Mouse (Mus musculus): ENCODE measurements around the gene B230217C12Rik. TPM values are rescaled to one million over a fixed set of nuclear protein-coding genes. Genes with fewer than 3 reads are reported as not detected.

B230217C12Rik gene
- total RNA-seq, 2 experiments from 2014 or later, result 67.8 to 72.6 TPM

GRCm38 (mm10) chr11:97811569-97812362 is 28.8 kb upstream of the B230217C12Rik start:
- DNase-seq (ENCODE audit: low spot score in 2 of 2), result no peak
- peak overlapping the region; percentile 93 for H3K27ac ChIP-seq
- TF ChIP-seq CTCF (conservative IDR thresholded peaks at IDR 0.05), result no peak
- H3K4me3 ChIP-seq, result peak overlapping the region; percentile 44; the same call in 1 of the 2 replicates

- DNase-seq (ENCODE audit: low spot score in 2 of 2), result peak; percentile 46 to 61
- Histone ChIP-seq H3K4me3 (peak overlapping the region; percentile 44), H3K27ac (peak overlapping the region; percentile 93)
Observed at GRCm38 (mm10) chr11:97812491-97812921, 28.1 kb upstream of the B230217C12Rik start.

GRCm38 (mm10) chr11:97813085-97813484 is 27.5 kb upstream of the B230217C12Rik start:
- DNase-seq (ENCODE audit: low spot score in 2 of 2), result no peak
- Histone ChIP-seq H3K27ac (peak overlapping the region; percentile 93), H3K4me3 (peak overlapping the region; percentile 44; the same call in 1 of the 2 replicates)
- no peak for TF ChIP-seq CTCF (conservative IDR thresholded peaks at IDR 0.05)

More at GRCm38 (mm10) chr11:97812491-97812921, 28.1 kb upstream of the B230217C12Rik start:
- no peak for TF ChIP-seq CTCF (conservative IDR thresholded peaks at IDR 0.05)

GRCm38 (mm10) chr11:97813746-97814515 is 26.6 kb upstream of the B230217C12Rik start:
- DNase-seq (ENCODE audit: low spot score in 2 of 2), result no peak
- no peak for TF ChIP-seq CTCF (conservative IDR thresholded peaks at IDR 0.05)
- Histone ChIP-seq H3K27ac (peak overlapping the region; percentile 93; the same call in 1 of the 2 replicates), H3K4me3 (no peak overlapping the region)

GRCm38 (mm10) chr11:97815736-97816135 is 24.8 kb upstream of the B230217C12Rik start:
- Histone ChIP-seq H3K4me3 (no peak overlapping the region), H3K27ac (no peak overlapping the region)
- no peak for DNase-seq (ENCODE audit: low spot score in 2 of 2)
- TF ChIP-seq CTCF (conservative IDR thresholded peaks at IDR 0.05), result no peak

DNA sequence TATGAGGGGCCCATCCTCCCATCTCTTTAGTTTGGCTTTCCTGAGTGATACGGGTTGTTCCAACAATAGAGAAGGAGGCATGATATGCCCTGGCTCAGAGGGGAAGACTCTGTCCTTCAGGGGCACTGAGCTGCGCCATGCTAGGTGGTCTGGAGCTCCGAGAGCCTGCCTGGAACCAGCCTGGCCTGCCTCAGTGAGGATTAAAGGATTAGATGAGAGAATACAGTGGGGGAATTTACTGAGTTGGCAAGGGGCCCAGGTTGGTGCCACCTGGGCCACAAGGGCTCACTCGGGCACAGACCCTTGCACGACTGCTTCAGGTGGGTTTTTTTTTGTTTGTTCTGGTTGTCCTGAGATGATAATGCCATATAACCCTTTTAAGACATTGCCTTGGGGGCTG is 24.4 kb upstream of the B230217C12Rik start:
- no peak for TF ChIP-seq CTCF (conservative IDR thresholded peaks at IDR 0.05)
- no peak for DNase-seq (ENCODE audit: low spot score in 2 of 2)
- H3K4me3 ChIP-seq, result no peak overlapping the region
- no peak overlapping the region for H3K27ac ChIP-seq

DNA sequence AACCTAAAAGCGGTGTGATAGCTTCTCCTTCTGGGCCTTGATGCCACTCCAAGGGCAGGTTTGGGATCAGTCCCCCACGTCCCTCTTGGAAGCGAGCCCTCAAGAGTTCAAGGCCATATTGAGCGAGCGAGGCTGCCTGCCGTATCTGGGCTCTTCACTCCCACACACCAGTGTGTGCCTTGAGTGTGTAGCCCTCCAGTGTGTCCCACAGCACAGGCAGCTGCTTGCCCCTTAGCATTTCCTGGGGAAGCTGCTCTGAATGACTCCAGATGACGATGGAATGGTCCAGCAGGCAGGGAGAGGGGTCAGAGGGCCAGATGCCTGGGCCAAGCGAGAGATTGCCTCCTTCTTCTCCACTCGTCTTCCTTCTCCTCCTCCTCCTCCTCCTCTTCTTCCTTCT is 23.7 kb upstream of the B230217C12Rik start:
- no peak for TF ChIP-seq CTCF (conservative IDR thresholded peaks at IDR 0.05)
- DNase-seq (ENCODE audit: low spot score in 2 of 2), result no peak
- no peak overlapping the region for H3K4me3 ChIP-seq

DNA sequence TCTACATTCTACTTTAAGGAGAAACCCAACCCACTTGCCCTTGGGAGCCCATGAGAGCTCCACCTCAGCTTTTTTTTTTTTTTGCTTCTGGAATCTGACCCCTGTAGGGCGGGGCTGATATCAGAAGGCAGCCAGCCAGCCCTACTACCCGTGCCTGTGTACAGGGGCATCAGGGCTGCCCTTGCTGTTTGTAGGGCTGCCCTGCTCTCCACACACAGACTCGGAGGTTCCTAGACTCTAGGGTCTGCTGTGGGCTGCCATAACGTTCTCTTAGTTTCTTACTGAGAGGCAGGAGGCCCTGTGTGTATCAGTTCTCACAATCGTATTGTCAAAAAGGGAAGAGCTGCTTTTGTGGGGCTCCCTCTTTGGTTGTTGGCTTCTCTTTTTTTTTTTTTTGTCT is 23.2 kb upstream of the B230217C12Rik start:
- no peak for DNase-seq (ENCODE audit: low spot score in 2 of 2)
- Histone ChIP-seq H3K4me3 (no peak overlapping the region), H3K27ac (peak overlapping the region; percentile 76; the same call in 1 of the 2 replicates)
- TF ChIP-seq CTCF (conservative IDR thresholded peaks at IDR 0.05), result no peak

More for the DNA sequence above, 23.7 kb upstream of the B230217C12Rik start:
- peak overlapping the region; percentile 76; the same call in 1 of the 2 replicates for H3K27ac ChIP-seq

DNA sequence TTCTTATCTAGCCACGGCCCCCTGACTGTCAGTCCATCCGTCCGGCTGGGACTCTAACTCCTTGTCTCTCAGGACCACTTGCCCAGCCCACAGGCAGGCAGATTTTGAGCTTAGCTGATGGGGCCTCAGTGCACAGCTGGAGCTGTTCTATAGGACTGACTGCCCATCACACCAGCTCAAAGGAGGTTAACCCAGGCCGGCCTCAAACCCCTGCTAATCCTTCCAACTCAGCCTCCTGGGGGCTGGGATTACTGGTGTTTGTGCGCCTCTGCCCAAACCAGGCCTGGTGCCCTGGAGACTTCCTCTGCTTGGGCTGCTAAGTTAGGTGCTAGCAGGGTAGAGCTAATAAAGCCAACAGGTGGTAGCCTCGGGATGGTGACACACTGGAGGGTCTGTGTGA is 22.6 kb upstream of the B230217C12Rik start:
- no peak for DNase-seq (ENCODE audit: low spot score in 2 of 2)
- H3K4me3 ChIP-seq, result no peak overlapping the region
- peak overlapping the region; percentile 76; the same call in 1 of the 2 replicates for H3K27ac ChIP-seq
- TF ChIP-seq CTCF (conservative IDR thresholded peaks at IDR 0.05), result no peak

- peak; percentile 41 to 67 for DNase-seq (ENCODE audit: low spot score in 2 of 2)
- Histone ChIP-seq H3K27ac (peak overlapping the region; percentile 76), H3K4me3 (no peak overlapping the region)
- no peak for TF ChIP-seq CTCF (conservative IDR thresholded peaks at IDR 0.05)
Observed at GRCm38 (mm10) chr11:97818571-97818970, 22.0 kb upstream of the B230217C12Rik start.

GRCm38 (mm10) chr11:97819102-97819501 is 21.5 kb upstream of the B230217C12Rik start:
- peak overlapping the region; percentile 76 for H3K27ac ChIP-seq
- no peak overlapping the region for H3K4me3 ChIP-seq
- DNase-seq (ENCODE audit: low spot score in 2 of 2), result no peak
- TF ChIP-seq CTCF (conservative IDR thresholded peaks at IDR 0.05), result no peak

GRCm38 (mm10) chr11:97819923-97820322 is 20.7 kb upstream of the B230217C12Rik start:
- H3K27ac ChIP-seq, result peak overlapping the region; percentile 53; the same call in 1 of the 2 replicates
- no peak overlapping the region for H3K4me3 ChIP-seq
- no peak for TF ChIP-seq CTCF (conservative IDR thresholded peaks at IDR 0.05)
- no peak for DNase-seq (ENCODE audit: low spot score in 2 of 2)

GRCm38 (mm10) chr11:97820840-97821239 is 19.7 kb upstream of the B230217C12Rik start:
- peak overlapping the region; percentile 21; the same call in 1 of the 2 replicates for H3K27ac ChIP-seq
- DNase-seq (ENCODE audit: low spot score in 2 of 2), result no peak
- H3K4me3 ChIP-seq, result no peak overlapping the region
- no peak for TF ChIP-seq CTCF (conservative IDR thresholded peaks at IDR 0.05)

All from layer of hippocampus, adult 2 months (tissue).